Mouse (Mus musculus): ENCODE data around the gene Psmb5.
A peak's percentile ranks its signal among the peaks of the same experiment; 100 is the strongest.

DNA sequence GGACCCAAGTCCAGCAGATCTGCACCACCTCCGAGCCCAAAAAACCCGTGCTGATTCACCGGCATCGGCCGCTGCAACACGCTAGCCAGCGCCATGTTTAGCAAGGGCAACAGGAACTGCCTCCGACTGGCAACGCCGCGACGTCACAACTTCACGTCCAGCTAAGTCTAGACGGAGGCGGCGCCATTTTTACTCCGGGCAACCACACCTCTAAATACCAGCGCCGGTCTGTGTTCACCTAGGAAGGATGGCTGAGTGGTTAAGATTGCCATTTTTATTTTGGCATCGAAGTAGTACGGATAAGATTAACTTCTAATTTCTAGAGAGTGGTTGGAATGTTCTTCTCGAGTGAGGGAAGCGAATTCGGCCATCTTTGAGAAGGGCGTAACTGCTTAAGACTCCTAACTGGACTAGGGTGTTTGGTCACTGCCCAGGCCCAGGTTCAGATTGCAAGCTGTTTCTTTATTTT lies at the start of gene Psmb5:
- TF ChIP-seq MAX (IDR thresholded peaks at IDR 0.05; ENCODE audit: low read depth) = no peak
- TF ChIP-seq USF1 (IDR thresholded peaks at IDR 0.05; ENCODE audit: low read depth) = no peak
- TF ChIP-seq POLR2A (IDR thresholded peaks at IDR 0.05; ENCODE audit: insufficient read length, low read depth) = peak; percentile 77
- TF ChIP-seq POLR2AphosphoS2 (IDR thresholded peaks at IDR 0.05; ENCODE audit: insufficient read length, low read depth) = peak; percentile 78

Measured in myocyte (in vitro differentiated cells).